Mouse (Mus musculus) heart, embryonic 12.5 days (tissue): ENCODE data around the gene Il31ra. TPM values are rescaled to one million over a fixed set of nuclear protein-coding genes. Genes with fewer than 3 reads are reported as not detected.

Source experiments
- ATAC-seq: fragments of 200-750 bp; cut with Nextera tagmentation; 2 replicates; pipeline ENCODE4 v1.8.0; 2017; ENCODE audit warnings: moderate TSS enrichment, moderate library complexity; ENCODE audit not compliant: insufficient number of reproducible peaks, low FRiP score
- H3K27ac ChIP-seq: fragments of 300-500 bp; sonication (generic); 2 replicates; pipeline ENCODE4 v1.5.1; 2016; ENCODE audit warnings: mild to moderate bottlenecking, moderate library complexity; ENCODE audit not compliant: poor library complexity, severe bottlenecking
- H3K27me3 ChIP-seq: fragments of 300-500 bp; sonication (generic); replicated peaks from 2 replicates; pipeline ENCODE4 v1.6.1; 2016; ENCODE audit warnings: mild to moderate bottlenecking, moderate library complexity
- H3K36me3 ChIP-seq: fragments of 300-500 bp; sonication (generic); 2 replicates; pipeline ENCODE4 v1.6.1; 2016; ENCODE audit warnings: mild to moderate bottlenecking, moderate library complexity
- H3K4me1 ChIP-seq: fragments of 300-500 bp; sonication (generic); replicated peaks from 2 replicates; pipeline ENCODE4 v1.6.1; 2016; ENCODE audit warnings: mild to moderate bottlenecking
- H3K4me2 ChIP-seq: fragments of 300-500 bp; sonication (generic); 2 replicates; pipeline ENCODE4 v1.6.1; 2016; ENCODE audit warnings: mild to moderate bottlenecking, moderate library complexity
- H3K4me3 ChIP-seq: fragments of 300-500 bp; sonication (generic); 2 replicates; pipeline ENCODE4 v1.5.1; 2016; ENCODE audit warnings: mild to moderate bottlenecking
- H3K9ac ChIP-seq: fragments of 300-500 bp; sonication (generic); 2 replicates; pipeline ENCODE4 v1.6.1; 2016; ENCODE audit warnings: mild to moderate bottlenecking, moderate library complexity
- H3K9me3 ChIP-seq: fragments of 300-500 bp; sonication (generic); replicated peaks from 2 replicates; pipeline ENCODE4 v1.6.1; 2016; ENCODE audit warnings: mild to moderate bottlenecking, moderate library complexity
- WGBS: fragments of 180-500 bp; shearing (Covaris S2); methylation state at CpG from one replicate; pipeline ENCODE4 v1.1.7; 2016; 5-methylcytosine and 5-hydroxymethylcytosine counted together
- polyA plus RNA-seq: library from polyadenylated mRNA; unstranded; fragments of >200 nt; fragmentation: Nextera tagmentation; extraction: Ambion mirVana; gene quantifications from 2 replicates; pipeline ENCODE4 v1.2.1, GENCODE M21; 2016

The Il31ra gene
- polyA plus RNA-seq, 1 experiment from 2014 or later = 0.11 TPM

DNA sequence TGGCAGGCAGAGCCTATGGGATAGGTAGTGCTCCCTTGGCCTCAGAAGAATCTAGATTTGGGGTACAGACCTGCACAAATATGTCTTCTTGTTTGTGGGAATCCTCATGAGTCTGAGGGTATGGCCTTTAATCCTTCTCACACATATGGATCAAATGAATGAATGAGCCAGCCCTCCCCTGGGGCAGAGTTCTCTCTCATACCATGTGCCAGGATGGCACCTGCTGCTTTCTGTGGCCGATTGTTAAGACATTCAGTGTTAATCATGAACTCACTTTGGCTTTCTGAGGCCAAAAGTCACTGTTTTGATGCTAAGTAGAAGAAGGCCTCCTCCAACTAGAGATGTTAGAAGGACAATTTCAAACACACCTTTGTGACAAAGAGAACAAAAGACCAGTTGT lies 67.0 kb downstream of the Il31ra start:
- 68% methylated on average over 1 of the region's 1 CpGs for WGBS
- Histone ChIP-seq H3K27ac (no peak overlapping the region), H3K9ac (no peak overlapping the region), H3K9me3 (0 out of 2 replicates have a peak, but pooled peaks cover 5% of the 10 kb centered on the region), H3K4me3 (no peak overlapping the region), H3K4me2 (no peak overlapping the region), H3K27me3 (no peaks in the 10 kb centered on the region), H3K4me1 (peaks cover 4% of the 10 kb centered on the region; the same call in 1 of the 2 replicates), H3K36me3 (no peaks in the 10 kb centered on the region)
- ATAC-seq = no peak

DNA sequence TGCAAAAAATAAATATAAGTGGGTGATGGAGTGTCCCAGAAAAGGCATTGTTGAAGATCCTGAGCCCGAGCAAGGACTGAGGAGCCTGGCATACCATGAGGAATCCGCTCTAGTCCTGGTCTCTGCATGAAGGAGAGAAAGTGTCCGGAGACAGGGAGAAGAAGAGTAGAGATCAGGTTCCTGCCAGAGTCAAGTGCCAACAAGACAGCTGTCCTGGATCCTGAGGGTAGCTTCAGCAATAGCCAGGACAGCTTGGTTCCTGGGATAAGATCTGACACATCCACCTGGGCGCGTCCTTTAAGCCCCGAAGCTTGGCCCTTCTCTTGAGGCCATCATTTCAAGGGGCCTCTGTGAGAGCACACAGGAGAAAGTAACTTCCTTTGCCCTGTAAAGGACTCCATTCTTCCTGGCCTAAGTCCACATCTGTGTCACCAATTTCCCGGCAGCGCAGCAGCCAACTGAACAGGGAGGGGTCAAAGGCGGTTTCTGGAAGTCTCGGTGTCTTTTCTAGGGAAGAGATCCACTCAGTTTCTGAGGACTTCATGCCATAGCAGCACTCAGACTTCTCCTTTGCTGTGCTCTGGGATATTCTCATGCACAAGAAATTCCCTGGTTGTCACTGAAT lies 70.7 kb downstream of the Il31ra start:
- Histone ChIP-seq H3K36me3 (no peaks in the 10 kb centered on the region), H3K4me1 (no peaks in the 10 kb centered on the region), H3K9me3 (peaks cover 15% of the 10 kb centered on the region), H3K27ac (no peak overlapping the region), H3K9ac (no peak overlapping the region), H3K27me3 (no peaks in the 10 kb centered on the region), H3K4me3 (no peak overlapping the region), H3K4me2 (no peak overlapping the region)
- no peak for ATAC-seq
- 79% methylated on average over 10 of the region's 10 CpGs for WGBS

DNA sequence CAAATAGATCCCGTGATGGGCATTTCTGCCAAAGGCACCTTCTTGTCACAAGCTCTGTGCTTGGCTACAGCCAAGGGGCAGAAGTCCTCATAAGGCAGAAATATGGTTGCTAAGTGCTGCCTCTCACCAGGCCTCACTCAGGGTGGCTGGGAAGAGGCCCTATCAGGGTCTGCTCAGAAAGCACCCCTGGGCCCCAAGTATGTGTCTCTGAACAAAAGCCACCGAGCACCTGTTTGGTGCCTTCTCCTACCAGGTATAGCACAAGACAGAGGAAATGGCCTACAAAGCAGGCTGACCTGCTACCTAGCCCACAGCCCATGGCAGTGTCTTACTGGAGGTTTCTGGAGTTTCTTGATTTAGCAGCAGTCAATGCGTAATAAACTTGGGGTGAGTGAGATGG lies 71.3 kb downstream of the Il31ra start:
- H3K4me3 ChIP-seq = no peak overlapping the region
- H3K36me3 ChIP-seq = no peaks in the 10 kb centered on the region
- H3K27ac ChIP-seq = no peak overlapping the region
- H3K4me2 ChIP-seq = no peak overlapping the region
- 82% methylated on average over 3 of the region's 3 CpGs for WGBS
- peaks cover 21% of the 10 kb centered on the region for H3K9me3 ChIP-seq
- H3K4me1 ChIP-seq = no peaks in the 10 kb centered on the region
- no peak overlapping the region for H3K9ac ChIP-seq
- H3K27me3 ChIP-seq = no peaks in the 10 kb centered on the region
- ATAC-seq = no peak

DNA sequence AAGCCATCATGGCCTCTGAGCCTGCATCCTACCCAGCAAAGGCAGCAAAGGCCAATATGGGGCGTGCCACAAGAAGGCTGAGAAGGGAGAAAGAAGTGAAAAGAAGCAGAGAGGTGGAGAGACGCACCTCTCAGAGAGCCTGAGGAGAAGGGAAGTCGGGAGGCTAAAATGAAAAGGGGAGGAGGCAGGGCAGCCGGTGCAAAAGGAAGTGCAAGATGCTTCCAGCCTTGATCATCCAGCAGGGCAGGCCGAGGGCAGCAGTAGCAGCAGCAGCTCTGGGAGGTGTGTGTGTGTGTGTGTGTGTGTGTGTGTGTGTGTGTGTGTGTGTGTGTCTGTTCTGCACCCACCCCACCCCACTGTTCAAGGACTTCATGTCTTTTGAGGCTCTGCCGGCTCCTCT lies 71.9 kb downstream of the Il31ra start:
- Histone ChIP-seq H3K9me3 (peaks cover 26% of the 10 kb centered on the region), H3K4me2 (no peak overlapping the region), H3K4me1 (no peaks in the 10 kb centered on the region), H3K27me3 (no peaks in the 10 kb centered on the region), H3K4me3 (no peak overlapping the region), H3K36me3 (no peaks in the 10 kb centered on the region), H3K27ac (no peak overlapping the region), H3K9ac (no peak overlapping the region)
- WGBS = 66% methylated on average over 6 of the region's 6 CpGs
- ATAC-seq = no peak

DNA sequence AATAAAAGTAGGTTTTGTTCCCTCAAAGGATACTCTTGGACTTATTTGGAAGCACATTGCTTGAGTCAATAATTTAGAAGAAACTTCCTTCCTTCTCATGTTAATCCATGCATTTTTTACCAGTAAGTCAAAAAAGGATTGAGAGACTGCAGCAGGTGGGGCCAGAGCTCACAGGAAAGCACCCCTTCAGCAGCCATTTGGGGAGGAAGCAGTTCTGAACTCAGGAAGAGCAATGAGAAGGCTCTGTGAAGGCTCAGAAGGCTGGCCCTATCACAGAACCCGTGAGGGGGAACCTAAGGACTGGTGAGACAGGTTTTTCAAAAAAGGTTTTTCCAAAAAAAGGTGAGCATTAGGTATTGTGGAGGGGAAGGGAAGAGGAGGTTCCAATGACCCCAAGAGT lies 79.6 kb downstream of the Il31ra start:
- no peak overlapping the region for H3K27ac ChIP-seq
- no peak overlapping the region for H3K4me2 ChIP-seq
- no peak for ATAC-seq
- no peak overlapping the region for H3K4me3 ChIP-seq
- 59% methylated on average over 1 of the region's 1 CpGs for WGBS
- no peak overlapping the region for H3K9ac ChIP-seq
- no peaks in the 10 kb centered on the region for H3K36me3 ChIP-seq
- H3K4me1 ChIP-seq = peaks cover 11% of the 10 kb centered on the region; the same call in 1 of the 2 replicates
- H3K27me3 ChIP-seq = no peaks in the 10 kb centered on the region
- H3K9me3 ChIP-seq = peaks cover 21% of the 10 kb centered on the region

DNA sequence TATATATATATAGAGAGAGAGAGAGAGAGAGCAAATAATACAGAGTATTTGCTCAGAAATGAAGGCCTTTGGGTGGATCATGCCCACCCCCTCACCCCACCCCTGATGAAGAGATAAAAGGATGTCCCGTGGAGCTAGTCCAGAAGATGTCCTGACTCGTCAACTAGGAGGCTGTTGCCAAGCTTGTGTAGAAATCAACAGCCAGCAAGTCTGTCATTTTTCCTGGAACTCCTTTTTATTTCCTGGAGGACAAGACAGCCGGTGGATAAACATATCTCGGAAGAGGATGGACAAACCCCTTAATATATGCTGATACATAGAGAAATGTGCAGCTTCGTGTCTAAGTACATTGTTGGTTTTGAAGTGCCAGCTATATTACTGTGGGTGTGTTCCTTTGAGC lies 81.3 kb downstream of the Il31ra start:
- Histone ChIP-seq H3K9me3 (peaks cover 5% of the 10 kb centered on the region), H3K27ac (no peak overlapping the region), H3K36me3 (peaks cover 8% of the 10 kb centered on the region; the same call in 1 of the 2 replicates), H3K4me1 (peaks cover 11% of the 10 kb centered on the region; the same call in 1 of the 2 replicates), H3K9ac (no peak overlapping the region), H3K27me3 (no peaks in the 10 kb centered on the region), H3K4me3 (no peak overlapping the region), H3K4me2 (no peak overlapping the region)
- no peak for ATAC-seq
- WGBS = 82% methylated on average over 5 of the region's 5 CpGs

DNA sequence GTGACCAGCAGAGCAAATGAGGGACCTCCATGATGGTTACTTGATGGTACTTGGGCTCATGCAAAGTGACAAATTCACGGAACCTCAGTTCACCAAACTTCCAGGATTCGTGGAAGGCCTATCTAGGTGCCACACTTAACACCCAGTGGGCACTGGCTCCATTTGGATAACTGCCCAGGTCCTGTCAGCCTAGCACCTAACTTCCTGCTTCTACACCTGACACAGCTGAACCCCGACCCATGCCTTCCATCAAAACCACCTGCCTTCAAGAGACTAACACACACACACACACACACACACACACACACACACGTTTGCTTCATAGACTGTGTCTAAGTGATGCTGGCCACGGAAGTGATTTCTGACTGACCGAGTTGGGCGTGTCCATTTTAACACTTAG lies 82.3 kb downstream of the Il31ra start:
- H3K27me3 ChIP-seq = no peaks in the 10 kb centered on the region
- H3K36me3 ChIP-seq = peaks cover 18% of the 10 kb centered on the region
- H3K9ac ChIP-seq = no peak overlapping the region
- 84% methylated on average over 7 of the region's 7 CpGs for WGBS
- no peak overlapping the region for H3K27ac ChIP-seq
- no peak for ATAC-seq
- H3K4me2 ChIP-seq = no peak overlapping the region
- H3K4me1 ChIP-seq = peaks cover 11% of the 10 kb centered on the region; the same call in 1 of the 2 replicates
- H3K9me3 ChIP-seq = no peaks in the 10 kb centered on the region
- no peak overlapping the region for H3K4me3 ChIP-seq

DNA sequence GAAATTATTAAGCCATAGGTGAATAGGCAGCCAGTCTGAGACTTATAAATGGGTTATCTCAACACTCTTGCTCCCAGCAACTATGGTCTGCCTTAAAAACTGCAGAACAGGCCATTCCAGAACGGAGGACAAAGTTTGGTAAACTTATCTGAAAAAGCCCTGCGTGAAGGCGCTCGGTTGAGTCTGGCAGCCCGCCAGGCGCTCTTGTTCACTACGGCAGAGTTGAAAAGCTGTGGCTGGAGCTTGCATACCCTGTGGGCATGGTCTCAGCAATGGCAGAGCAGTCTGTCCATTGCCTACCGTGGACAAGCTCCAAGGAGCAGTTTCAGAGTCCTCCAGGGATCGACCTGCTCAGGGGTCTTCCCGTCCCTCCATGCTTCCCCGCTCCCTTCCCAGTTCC lies 82.9 kb downstream of the Il31ra start:
- no peak overlapping the region for H3K4me3 ChIP-seq
- 57% methylated on average over 11 of the region's 11 CpGs for WGBS
- H3K27me3 ChIP-seq = no peaks in the 10 kb centered on the region
- no peak overlapping the region for H3K9ac ChIP-seq
- H3K27ac ChIP-seq = no peak overlapping the region
- no peak overlapping the region for H3K4me2 ChIP-seq
- H3K36me3 ChIP-seq = peaks cover 24% of the 10 kb centered on the region
- no peaks in the 10 kb centered on the region for H3K9me3 ChIP-seq
- peaks cover 11% of the 10 kb centered on the region; the same call in 1 of the 2 replicates for H3K4me1 ChIP-seq
- no peak for ATAC-seq

DNA sequence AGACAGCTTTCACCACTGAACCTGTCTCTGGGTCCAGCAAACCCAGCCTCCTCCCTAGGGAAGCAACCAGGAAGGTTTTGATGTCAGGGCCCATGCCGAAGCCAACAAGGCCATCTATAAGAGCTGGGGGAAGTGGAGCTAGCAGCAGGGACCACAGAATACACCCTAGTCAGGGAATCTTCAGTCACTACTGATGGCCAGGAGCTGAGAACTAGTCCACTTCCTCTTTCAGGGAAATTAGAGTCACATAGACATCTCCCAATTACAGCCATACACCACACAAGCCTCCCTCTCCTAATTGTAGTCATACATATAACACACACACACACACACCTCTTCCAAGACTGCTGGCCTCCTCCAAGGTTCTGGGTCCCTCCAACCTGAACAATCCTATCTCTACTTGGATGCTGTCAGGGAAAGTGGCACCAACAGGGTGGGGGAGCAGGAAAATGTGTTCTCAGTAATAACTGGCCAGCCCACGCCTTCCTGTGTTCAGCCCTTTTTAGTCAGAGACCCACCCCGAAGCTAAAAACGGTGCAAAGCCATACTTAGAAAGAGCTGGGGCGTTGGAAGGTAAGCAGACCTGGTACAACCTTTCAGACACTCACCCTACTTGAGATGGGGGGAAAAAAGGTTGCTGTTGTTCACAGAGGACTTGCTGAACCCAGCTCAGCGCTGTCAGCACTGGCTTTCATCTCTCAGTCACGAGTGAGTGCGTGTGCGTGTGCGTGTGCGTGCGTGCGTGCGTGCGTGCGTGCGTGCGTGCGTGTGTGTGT lies 83.5 kb downstream of the Il31ra start:
- Histone ChIP-seq H3K4me3 (no peak overlapping the region), H3K4me2 (no peak overlapping the region), H3K4me1 (peaks cover 11% of the 10 kb centered on the region; the same call in 1 of the 2 replicates), H3K27ac (0 out of 2 replicates have a peak overlapping the region, but pooled peaks have one; percentile 5), H3K9me3 (no peaks in the 10 kb centered on the region), H3K27me3 (no peaks in the 10 kb centered on the region), H3K9ac (no peak overlapping the region), H3K36me3 (peaks cover 30% of the 10 kb centered on the region)
- WGBS = 87% methylated on average over 19 of the region's 19 CpGs
- no peak for ATAC-seq

DNA sequence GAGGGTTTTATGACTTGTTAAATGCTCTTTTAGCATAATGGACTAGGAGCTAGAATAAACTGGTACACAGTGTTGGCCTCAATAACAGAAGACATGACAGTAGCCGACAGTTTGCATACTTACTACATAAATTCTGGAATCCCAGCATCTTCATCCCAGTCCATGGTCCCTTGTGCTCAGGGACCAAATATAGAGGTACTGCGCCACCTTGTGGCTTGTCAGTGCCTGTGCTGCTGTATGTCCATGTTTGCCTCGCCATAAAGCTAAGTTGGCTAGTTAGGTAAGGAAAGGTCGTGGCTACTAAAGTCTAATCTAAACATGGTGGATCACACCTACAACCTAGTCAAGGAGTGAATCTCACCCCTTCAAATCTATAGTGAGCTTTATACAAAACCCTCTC lies 84.7 kb downstream of the Il31ra start:
- Histone ChIP-seq H3K4me1 (peaks cover 11% of the 10 kb centered on the region; the same call in 1 of the 2 replicates), H3K4me2 (no peak overlapping the region), H3K27me3 (no peaks in the 10 kb centered on the region), H3K27ac (no peak overlapping the region), H3K9ac (no peak overlapping the region), H3K4me3 (no peak overlapping the region), H3K36me3 (peaks cover 42% of the 10 kb centered on the region), H3K9me3 (no peaks in the 10 kb centered on the region)
- 32% methylated on average over 4 of the region's 4 CpGs for WGBS
- ATAC-seq = peak; percentile 65; the same call in 1 of the 2 replicates

DNA sequence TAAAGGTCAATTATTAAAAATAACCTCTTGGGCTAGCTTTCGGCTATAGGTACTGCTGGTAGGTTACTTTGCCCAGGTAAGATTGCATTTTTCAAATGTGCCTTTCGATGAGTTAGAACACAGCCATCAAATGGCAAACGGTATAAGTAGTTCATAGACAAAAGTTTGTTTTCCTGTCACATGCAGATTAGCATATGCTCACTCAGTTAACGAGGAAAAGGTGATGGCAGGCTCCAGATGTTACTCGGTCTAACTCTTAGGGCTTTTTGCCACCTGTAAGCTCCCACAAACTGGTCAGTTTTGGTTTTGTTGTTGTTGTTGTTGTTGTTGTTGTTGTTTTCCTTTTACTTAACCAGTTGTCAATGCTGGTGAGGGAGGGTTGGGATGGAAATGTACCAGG lies 85.7 kb downstream of the Il31ra start:
- H3K4me1 ChIP-seq = peaks cover 11% of the 10 kb centered on the region; the same call in 1 of the 2 replicates
- no peak overlapping the region for H3K27ac ChIP-seq
- no peak for ATAC-seq
- H3K4me2 ChIP-seq = no peak overlapping the region
- H3K9ac ChIP-seq = no peak overlapping the region
- no peak overlapping the region for H3K4me3 ChIP-seq
- H3K27me3 ChIP-seq = no peaks in the 10 kb centered on the region
- 85% methylated on average over 5 of the region's 5 CpGs for WGBS
- peaks cover 51% of the 10 kb centered on the region for H3K36me3 ChIP-seq
- no peaks in the 10 kb centered on the region for H3K9me3 ChIP-seq
